Mouse (Mus musculus) heart, adult 2 months (tissue): ENCODE results near the gene Vcam1. TPM values are rescaled to one million over a fixed set of nuclear protein-coding genes. Genes with fewer than 3 reads are reported as not detected.
A peak's percentile ranks its signal among the peaks of the same experiment; 100 is the strongest.

Experiments used
- DNase-seq, 2 experiments: peaks; one replicate each; pipeline ENCODE4 v3.0.0; 2021
- H3K27ac ChIP-seq: fragments of 200-600 bp; 2 replicates; pipeline ENCODE4 v1.8.1; 2022
- H3K27me3 ChIP-seq: fragments of 200-500 bp; 2 replicates; pipeline ENCODE4 v1.6.1; 2012; ENCODE audit warnings: mild to moderate bottlenecking, low read length, inconsistent platforms, mixed read lengths; ENCODE audit not compliant: control insufficient read depth, insufficient read depth
- H3K36me3 ChIP-seq: fragments of 200-500 bp; 2 replicates; pipeline ENCODE4 v1.6.1; 2012; ENCODE audit warnings: low read length, inconsistent platforms; ENCODE audit not compliant: control insufficient read depth, insufficient read depth
- H3K4me1 ChIP-seq: fragments of 200-500 bp; 2 replicates; pipeline ENCODE4 v1.6.1; 2011; ENCODE audit warnings: low read length; ENCODE audit not compliant: control insufficient read depth, insufficient read depth
- H3K4me3 ChIP-seq: fragments of 200-600 bp; 2 replicates; pipeline ENCODE4 v1.8.1; 2022
- H3K79me2 ChIP-seq: fragments of 200-500 bp; replicated peaks from 2 replicates; pipeline ENCODE4 v1.6.1; 2012; ENCODE audit warnings: mild to moderate bottlenecking, inconsistent platforms, low read length, moderate library complexity, mixed read lengths; ENCODE audit not compliant: control insufficient read depth, insufficient read depth
- H3K9ac ChIP-seq: fragments of 200-500 bp; 2 replicates; pipeline ENCODE4 v1.6.1; 2012; ENCODE audit warnings: low read depth, mild to moderate bottlenecking, control low read depth, inconsistent platforms, low read length, mixed read lengths
- CTCF ChIP-seq: fragments of 200-600 bp; IDR thresholded peaks from 2 replicates; pipeline ENCODE4 v1.8.1; 2022; ENCODE audit warnings: antibody characterized with exemption, mild to moderate bottlenecking, moderate library complexity
- EP300 ChIP-seq: fragments of 200-500 bp; IDR thresholded peaks from 2 replicates; pipeline ENCODE4 v1.6.1; 2011; ENCODE audit warnings: low read depth, low read length, control low read depth; ENCODE audit not compliant: insufficient read depth
- POLR2A ChIP-seq: fragments of 200-500 bp; IDR thresholded peaks from 2 replicates; pipeline ENCODE4 v1.6.1; 2011; ENCODE audit warnings: mild to moderate bottlenecking, low read depth, low read length, control low read depth; ENCODE audit not compliant: insufficient read depth
- WGBS: fragments of 180-500 bp; shearing (Covaris S2); methylation state at CpG from one replicate; pipeline ENCODE4 v1.1.7; 2018; 5-methylcytosine and 5-hydroxymethylcytosine counted together
- intact Hi-C: fragments of 180-260 bp; cut with DNase I; formaldehyde crosslinking; loops from one replicate; pipeline ENCODE4 v1.15.1; 2025
- polyA plus RNA-seq: library from polyadenylated mRNA; depleted of rRNA; stranded (reverse); fragments of >200 nt; gene quantifications from 2 replicates; pipeline ENCODE4 v1.2.3, GENCODE M21; 2012
- total RNA-seq, 2 experiments: library from RNA; stranded (reverse); gene quantifications; 2 replicates each; pipeline ENCODE4 v1.2.3; 2021

Vcam1 gene
- total and polyA plus RNA-seq, 3 experiments: 5.8 to 15.3 (median 14.7) TPM

GRCm38 (mm10) chr3:116129841-116130595 lies 530 bp upstream of the Vcam1 start:
- Histone ChIP-seq H3K4me3 (no peak overlapping the region), H3K27ac (no peak overlapping the region), H3K4me1 (peaks cover 4% of the 10 kb centered on the region), H3K36me3 (no peaks in the 10 kb centered on the region; the same call in 1 of the 2 replicates), H3K9ac (no peak overlapping the region), H3K79me2 (no peaks in the 10 kb centered on the region), H3K27me3 (no peaks in the 10 kb centered on the region)
- no peak for DNase-seq
- WGBS: 46% methylated on average over 4 of the region's 4 CpGs
- intact Hi-C loops: loop anchor here (5.0 kb wide), 1 partner anchor 62 kb away; no protein-coding TSS in a partner anchor
- TF ChIP-seq EP300: no peak
- no peak for TF ChIP-seq POLR2A
- no peak for TF ChIP-seq CTCF

- Histone ChIP-seq H3K9ac (no peak overlapping the region), H3K4me3 (peak overlapping the region; percentile 55), H3K79me2 (no peaks in the 10 kb centered on the region), H3K27ac (peak overlapping the region; percentile 42), H3K27me3 (no peaks in the 10 kb centered on the region), H3K36me3 (no peaks in the 10 kb centered on the region; the same call in 1 of the 2 replicates), H3K4me1 (peaks cover 4% of the 10 kb centered on the region)
- DNase-seq: peak in 1 of 2 experiments; percentile 36
- intact Hi-C loops: loop anchor here (5.0 kb wide), 1 partner anchor 64 kb away; no protein-coding TSS in a partner anchor
- WGBS: 18% methylated on average over 18 of the region's 18 CpGs
- TF ChIP-seq EP300 (no peak), CTCF (no peak), POLR2A (no peak)
Measured at GRCm38 (mm10) chr3:116128311-116129204, 930 bp downstream of the Vcam1 start.

- H3K4me3 ChIP-seq: peak overlapping the region; percentile 55
- no peaks in the 10 kb centered on the region for H3K27me3 ChIP-seq
- no peak for DNase-seq
- no peaks in the 10 kb centered on the region for H3K79me2 ChIP-seq
- intact Hi-C loops: loop anchor here (5.0 kb wide), 1 partner anchor 64 kb away; no protein-coding TSS in a partner anchor
- peaks cover 4% of the 10 kb centered on the region for H3K4me1 ChIP-seq
- 57% methylated on average over 3 of the region's 3 CpGs for WGBS
- peak overlapping the region; percentile 23; the same call in 1 of the 2 replicates for H3K27ac ChIP-seq
- H3K9ac ChIP-seq: no peak overlapping the region
- TF ChIP-seq EP300 (no peak), POLR2A (no peak), CTCF (no peak)
- H3K36me3 ChIP-seq: no peaks in the 10 kb centered on the region; the same call in 1 of the 2 replicates
Measured at GRCm38 (mm10) chr3:116127836-116128235, 1.7 kb downstream of the Vcam1 start.

GRCm38 (mm10) chr3:116127281-116127680 lies 2.2 kb downstream of the Vcam1 start:
- Histone ChIP-seq H3K79me2 (no peaks in the 10 kb centered on the region), H3K9ac (no peak overlapping the region), H3K36me3 (no peaks in the 10 kb centered on the region; the same call in 1 of the 2 replicates), H3K27me3 (no peaks in the 10 kb centered on the region), H3K4me1 (peaks cover 4% of the 10 kb centered on the region), H3K27ac (no peak overlapping the region; the same call in 1 of the 2 replicates), H3K4me3 (peak overlapping the region; percentile 1; the same call in 1 of the 2 replicates)
- 51% methylated on average over 2 of the region's 2 CpGs for WGBS
- no peak for DNase-seq
- intact Hi-C loops: loop anchor here (5.0 kb wide), 1 partner anchor 65 kb away; no protein-coding TSS in a partner anchor
- TF ChIP-seq POLR2A (no peak), CTCF (no peak), EP300 (no peak)

- intact Hi-C loops: loop anchor here (5.0 kb wide), 1 partner anchor 66 kb away; no protein-coding TSS in a partner anchor
- no peak overlapping the region for H3K9ac ChIP-seq
- no peaks in the 10 kb centered on the region for H3K79me2 ChIP-seq
- 74% methylated on average over 7 of the region's 7 CpGs for WGBS
- H3K4me3 ChIP-seq: peak overlapping the region; percentile 2; the same call in 1 of the 2 replicates
- no peak for DNase-seq
- peak overlapping the region; percentile 6 for H3K27ac ChIP-seq
- H3K4me1 ChIP-seq: peaks cover 4% of the 10 kb centered on the region
- H3K27me3 ChIP-seq: no peaks in the 10 kb centered on the region
- H3K36me3 ChIP-seq: no peaks in the 10 kb centered on the region; the same call in 1 of the 2 replicates
- no peak for TF ChIP-seq POLR2A
- TF ChIP-seq EP300: no peak
- TF ChIP-seq CTCF: no peak
Measured at GRCm38 (mm10) chr3:116126508-116127190, 2.8 kb downstream of the Vcam1 start.
